Mouse (Mus musculus): ENCODE results near the gene Ctdspl.
A peak's percentile ranks its signal among the peaks of the same experiment; 100 is the strongest.

Gene Ctdspl

GRCm38 (mm10) chr9:119025263-119025662 lies 99.0 kb downstream of the Ctdspl start:
- no peak for ATAC-seq (ENCODE audit: low TSS enrichment)

- ATAC-seq (ENCODE audit: low TSS enrichment), result no peak
Observed at GRCm38 (mm10) chr9:119025832-119026331, 99.6 kb downstream of the Ctdspl start.

GRCm38 (mm10) chr9:119027337-119027736 lies 101.1 kb downstream of the Ctdspl start:
- ATAC-seq (ENCODE audit: low TSS enrichment), result no peak

DNA sequence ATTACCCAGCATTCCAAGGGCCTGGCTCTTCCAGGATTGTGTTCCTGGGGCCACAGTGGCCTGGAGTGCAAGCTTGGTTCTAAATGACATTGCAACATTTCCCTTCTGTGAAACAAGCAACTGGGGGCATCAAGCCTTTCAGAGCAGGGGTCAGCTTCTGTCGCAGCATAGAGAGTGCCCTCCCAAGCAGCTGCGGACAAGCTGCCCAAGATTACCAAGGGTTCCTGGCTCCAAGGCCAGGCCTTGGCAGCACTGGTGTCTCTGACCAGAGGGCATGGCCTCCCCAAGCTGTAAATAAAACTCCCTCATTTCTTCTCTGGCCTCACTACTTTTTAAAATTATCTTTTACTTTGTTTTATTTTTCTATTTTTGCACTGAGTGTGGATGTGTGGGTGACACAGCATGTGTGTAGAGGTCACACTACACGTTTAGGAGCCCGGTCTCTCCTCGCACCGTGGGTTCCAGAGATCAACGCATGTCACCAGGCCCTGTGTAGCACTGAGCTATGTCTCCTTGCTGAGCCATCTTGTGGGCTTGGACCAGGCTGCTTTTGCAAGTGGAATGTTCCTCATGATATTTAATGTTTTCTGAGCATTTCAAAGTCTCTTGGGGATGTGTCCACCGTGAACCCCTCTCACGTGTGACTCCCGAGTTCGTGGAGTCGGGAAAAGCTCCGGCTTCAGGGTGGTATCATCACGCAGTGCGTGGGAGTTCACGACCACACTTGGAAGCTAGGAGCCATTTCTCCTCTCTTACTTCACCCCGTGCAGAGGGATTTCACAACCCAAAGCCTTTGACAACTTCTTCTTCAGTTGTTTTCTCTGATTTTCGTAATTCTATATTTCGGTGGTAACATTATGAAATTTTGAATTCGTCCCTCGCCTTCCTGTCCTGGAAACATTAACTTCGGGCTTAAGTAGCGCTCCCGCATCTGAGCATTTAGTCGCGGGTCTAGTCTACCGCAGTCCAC lies 102.3 kb downstream of the Ctdspl start:
- ATAC-seq (ENCODE audit: low TSS enrichment), result no peak

DNA sequence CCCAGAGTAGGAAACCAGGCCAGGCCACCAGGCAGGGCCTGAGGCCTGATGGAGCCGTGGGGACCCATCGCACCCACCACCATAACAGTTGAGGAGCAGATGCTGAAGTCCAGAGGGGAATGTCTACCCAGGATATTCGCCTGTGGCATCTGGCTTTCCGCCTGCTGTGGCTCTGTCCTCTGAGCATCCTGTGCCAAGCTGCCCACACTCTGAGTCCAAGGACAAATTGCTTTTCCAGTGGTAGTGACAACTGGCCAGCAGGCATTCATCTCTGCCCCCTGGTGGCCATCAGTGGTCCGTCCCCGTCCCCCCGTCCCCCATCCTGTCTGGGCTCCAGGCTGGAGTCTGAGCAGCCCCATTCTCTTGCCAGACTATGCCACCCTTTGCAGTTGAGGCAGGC lies 103.3 kb downstream of the Ctdspl start:
- ATAC-seq (ENCODE audit: low TSS enrichment), result peak; percentile 45

- ATAC-seq (ENCODE audit: low TSS enrichment), result no peak
Observed at GRCm38 (mm10) chr9:119031038-119031437, 104.8 kb downstream of the Ctdspl start.

- ATAC-seq (ENCODE audit: low TSS enrichment), result no peak
Observed at GRCm38 (mm10) chr9:119031772-119032171, 105.5 kb downstream of the Ctdspl start.

- no peak for ATAC-seq (ENCODE audit: low TSS enrichment)
Observed at GRCm38 (mm10) chr9:119032538-119032937, 106.3 kb downstream of the Ctdspl start.

GRCm38 (mm10) chr9:119033111-119033921 lies 107.1 kb downstream of the Ctdspl start:
- peak; percentile 43 for ATAC-seq (ENCODE audit: low TSS enrichment)

DNA sequence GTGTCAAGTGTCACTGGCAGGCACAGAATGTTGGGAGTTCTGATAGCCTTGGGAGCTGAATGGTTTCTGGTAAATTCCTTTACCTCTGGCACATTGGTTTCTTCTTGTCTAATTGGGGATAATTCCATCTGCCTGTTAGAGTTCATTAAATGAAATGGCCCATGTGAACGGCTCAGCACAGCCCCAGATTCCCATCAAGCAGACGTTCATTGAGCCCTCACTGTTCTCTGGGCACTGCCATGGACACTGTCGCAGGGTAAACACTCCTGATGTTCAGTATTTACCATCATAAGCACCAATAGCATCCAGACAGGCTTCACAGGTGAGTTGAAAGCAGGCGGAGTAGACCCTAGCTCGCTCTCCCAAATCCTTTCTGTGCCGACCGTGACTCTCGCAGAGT lies 107.8 kb downstream of the Ctdspl start:
- no peak for ATAC-seq (ENCODE audit: low TSS enrichment)

DNA sequence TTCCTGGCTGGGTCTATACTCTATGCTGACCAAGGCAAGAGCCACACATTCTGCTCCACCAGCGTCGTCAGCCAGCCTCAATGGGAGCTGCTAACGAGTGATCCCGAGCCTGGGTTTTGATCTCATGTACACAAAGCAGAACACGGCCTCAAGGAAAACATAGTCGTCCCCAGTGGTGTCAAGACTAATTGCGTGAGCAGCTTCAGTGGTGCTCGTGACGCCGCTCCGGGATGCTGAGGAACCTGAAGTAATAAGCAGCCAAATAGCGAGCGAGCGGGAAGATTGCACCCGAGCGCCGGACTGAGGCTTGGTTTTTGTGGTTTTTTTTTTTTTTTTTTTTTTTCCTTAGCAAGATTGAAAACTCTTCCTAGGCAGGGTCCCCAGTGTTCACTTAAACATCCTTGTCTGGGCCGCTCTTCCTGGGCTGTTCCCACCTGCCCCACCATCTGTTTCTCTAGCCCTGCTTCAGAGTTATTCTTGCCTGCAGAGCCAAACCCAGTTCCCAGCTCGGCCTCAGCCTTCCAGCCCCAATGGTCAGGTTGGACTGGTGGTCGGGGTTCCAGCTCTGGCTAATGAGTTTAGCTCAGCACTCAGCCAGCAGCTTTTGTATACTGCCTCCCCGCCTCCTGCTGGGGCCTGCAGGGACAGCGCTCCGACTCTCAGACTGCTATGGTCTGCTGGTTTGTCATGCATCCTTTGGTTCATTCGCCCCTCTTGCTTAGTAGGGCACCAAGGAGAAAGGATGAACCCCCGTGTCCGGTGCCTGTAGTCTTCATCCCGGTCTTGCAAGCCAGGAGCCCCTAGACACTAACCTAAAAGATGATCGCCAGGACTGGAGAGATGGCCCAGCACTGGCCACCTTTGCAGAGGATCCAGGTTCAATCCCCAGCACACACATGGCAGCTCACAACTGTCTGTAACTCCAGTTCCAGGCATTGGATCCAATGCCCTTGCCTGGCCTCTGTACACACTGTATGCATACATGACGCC lies 108.7 kb downstream of the Ctdspl start:
- no peak for ATAC-seq (ENCODE audit: low TSS enrichment)

- no peak for ATAC-seq (ENCODE audit: low TSS enrichment)
Observed at GRCm38 (mm10) chr9:119035836-119036235, 109.6 kb downstream of the Ctdspl start.

- ATAC-seq (ENCODE audit: low TSS enrichment), result peak; percentile 71
Observed at GRCm38 (mm10) chr9:119037076-119037730, 111.0 kb downstream of the Ctdspl start.

DNA sequence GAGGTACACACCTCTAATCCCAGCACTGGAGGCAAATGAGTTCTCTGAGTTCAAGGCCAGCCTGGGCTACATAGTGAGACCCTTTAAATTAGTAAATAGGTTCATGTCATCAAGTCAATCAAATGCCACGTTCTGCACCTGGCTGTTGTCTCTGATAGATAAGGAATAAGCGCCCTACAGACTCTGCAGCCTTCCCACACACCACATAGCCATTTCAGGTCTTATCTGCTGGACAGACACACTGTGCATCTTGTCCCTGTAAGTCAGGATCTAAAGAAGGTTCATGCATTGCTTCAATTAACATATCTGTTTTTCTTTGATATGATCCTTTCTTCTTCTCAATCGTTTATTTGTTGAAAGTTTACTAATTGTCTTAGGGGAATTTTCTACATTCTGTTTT lies 112.3 kb downstream of the Ctdspl start:
- ATAC-seq (ENCODE audit: low TSS enrichment), result no peak

DNA sequence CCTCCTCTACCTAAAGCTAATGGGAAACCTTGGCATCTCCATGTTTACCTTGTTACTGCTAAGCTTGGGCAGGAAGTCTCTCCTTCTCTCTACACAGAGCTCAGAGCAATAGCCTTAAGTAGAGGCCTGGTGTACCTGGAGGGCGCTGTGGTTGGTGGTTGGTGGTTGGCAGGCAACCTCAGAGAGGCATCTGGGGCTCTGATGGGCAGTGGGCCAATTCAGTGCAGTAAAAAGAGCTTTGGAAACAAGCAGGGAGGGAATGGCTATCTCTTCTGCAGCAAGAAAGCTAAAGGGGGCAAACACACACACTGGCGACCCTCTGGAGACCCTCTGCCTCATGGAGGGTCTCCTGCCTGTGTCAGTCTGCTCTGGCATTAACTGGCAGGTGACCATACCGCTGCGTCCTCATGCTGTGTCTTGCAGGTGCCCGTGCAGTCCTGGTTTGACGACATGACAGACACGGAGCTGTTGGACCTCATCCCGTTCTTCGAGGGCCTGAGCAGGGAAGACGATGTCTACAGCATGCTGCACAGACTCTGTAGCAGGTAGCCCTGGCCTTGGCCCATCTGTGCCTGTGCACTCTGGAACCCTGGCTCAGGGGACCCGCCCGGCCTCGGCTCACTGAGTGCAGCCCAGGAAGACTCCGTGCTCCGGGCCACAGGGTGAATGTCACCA lies 114.0 kb downstream of the Ctdspl start:
- no peak for ATAC-seq (ENCODE audit: low TSS enrichment)

GRCm38 (mm10) chr9:119048182-119048903 lies 122.1 kb downstream of the Ctdspl start:
- no peak for ATAC-seq (ENCODE audit: low TSS enrichment)

DNA sequence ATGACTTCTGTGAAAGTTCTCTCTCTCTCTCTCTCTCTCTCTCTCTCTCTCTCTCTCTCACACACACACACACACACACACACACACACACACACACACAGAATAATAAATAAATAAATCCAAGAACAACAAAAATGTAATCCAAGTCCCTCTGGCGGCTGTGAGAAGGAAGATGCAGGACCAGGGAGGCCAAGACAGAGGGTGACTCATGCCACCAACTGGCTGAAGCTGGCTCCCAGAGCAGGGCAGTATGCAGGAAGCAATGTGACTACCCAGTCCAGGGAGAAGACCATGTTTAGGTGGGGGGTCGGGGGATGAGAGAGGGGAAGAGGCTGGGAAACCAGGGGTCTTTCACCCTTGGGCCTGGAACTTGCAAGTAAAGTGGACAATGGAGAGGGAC lies 124.9 kb downstream of the Ctdspl start:
- ATAC-seq (ENCODE audit: low TSS enrichment), result no peak

- ATAC-seq (ENCODE audit: low TSS enrichment), result peak; percentile 54; the same call in 1 of the 2 replicates
Observed at GRCm38 (mm10) chr9:119052154-119052944, 126.1 kb downstream of the Ctdspl start, which contains the start of gene Vill. TSS of gene Vill (plus strand) at chr9:119052778.

Data from frontal cortex, adult (tissue).